Mouse (Mus musculus) monocyte, adult 2 months (primary cell): Measurements from ENCODE around the gene Nell1.

ENCODE experiments used
- DNase-seq, 2 experiments: peaks; one replicate each; pipeline ENCODE4 v3.0.0; 2022; ENCODE audit warnings: low spot score in 2 of 2, low read depth in 1 of 2

The Nell1 gene

GRCm38 (mm10) chr7:50516681-50517080, 542.0 kb downstream of the Nell1 start:
- DNase-seq: no peak

DNA sequence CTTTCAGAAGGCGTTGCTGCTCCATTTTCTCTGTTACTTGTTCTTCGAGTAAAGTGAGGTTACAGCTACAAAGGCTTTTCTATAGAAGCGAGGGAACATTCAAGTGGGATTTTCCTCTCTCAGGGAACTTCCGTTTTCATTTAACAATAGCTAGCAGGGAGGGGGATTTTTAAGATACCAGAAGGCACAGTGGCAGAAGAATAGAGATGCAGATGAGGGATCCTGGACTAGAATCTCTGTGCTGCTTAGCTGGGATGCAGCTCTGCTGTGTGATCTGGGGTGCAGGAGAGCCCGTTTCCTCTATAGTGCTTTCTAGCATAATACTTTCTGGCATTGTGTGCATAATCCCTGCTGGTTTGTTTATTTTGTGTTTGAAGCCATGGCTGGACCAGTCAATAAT, 568.7 kb downstream of the Nell1 start:
- no peak for DNase-seq

GRCm38 (mm10) chr7:50549572-50549971, 574.9 kb downstream of the Nell1 start:
- DNase-seq: no peak

DNA sequence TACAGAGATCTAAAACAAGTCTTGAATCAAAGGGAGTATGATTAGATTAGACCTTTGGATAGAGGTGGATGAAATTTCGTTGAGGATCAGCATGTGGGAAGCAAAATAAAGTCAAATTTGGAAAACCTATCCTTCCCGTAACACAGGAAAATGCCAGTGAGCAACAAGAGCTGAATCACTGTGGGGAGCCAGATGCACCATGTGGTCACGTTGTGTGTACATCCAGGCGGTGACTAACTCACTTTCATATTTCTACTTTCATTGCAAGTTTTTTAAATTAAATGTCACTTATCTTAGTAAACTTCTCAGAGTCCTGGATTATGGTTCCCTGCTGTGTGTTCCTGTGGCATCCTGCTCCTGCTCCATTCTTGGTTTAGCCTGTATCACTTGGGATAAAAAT, 576.8 kb downstream of the Nell1 start:
- no peak for DNase-seq

- no peak for DNase-seq
Observed at GRCm38 (mm10) chr7:50562708-50563107, 588.0 kb downstream of the Nell1 start.

DNA sequence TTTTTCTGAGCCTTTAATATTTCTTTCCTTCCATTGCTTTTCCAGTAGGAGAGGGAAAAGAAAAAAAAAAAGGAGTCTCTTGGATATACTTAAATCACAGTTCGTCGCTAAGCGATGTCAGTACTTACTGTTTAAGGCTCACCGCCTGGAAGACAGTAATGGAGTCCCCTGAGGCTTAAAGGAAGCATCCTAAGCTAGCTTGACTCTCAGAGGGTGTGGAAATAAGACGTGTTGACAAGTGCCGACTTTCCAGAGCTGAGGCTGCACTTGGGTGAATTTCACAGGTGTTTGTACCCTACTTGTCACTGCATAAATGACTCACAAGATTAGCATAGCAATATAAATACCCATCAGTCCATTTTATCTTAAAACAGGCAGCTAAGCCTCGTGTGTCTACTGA, 599.2 kb downstream of the Nell1 start:
- DNase-seq: no peak

DNA sequence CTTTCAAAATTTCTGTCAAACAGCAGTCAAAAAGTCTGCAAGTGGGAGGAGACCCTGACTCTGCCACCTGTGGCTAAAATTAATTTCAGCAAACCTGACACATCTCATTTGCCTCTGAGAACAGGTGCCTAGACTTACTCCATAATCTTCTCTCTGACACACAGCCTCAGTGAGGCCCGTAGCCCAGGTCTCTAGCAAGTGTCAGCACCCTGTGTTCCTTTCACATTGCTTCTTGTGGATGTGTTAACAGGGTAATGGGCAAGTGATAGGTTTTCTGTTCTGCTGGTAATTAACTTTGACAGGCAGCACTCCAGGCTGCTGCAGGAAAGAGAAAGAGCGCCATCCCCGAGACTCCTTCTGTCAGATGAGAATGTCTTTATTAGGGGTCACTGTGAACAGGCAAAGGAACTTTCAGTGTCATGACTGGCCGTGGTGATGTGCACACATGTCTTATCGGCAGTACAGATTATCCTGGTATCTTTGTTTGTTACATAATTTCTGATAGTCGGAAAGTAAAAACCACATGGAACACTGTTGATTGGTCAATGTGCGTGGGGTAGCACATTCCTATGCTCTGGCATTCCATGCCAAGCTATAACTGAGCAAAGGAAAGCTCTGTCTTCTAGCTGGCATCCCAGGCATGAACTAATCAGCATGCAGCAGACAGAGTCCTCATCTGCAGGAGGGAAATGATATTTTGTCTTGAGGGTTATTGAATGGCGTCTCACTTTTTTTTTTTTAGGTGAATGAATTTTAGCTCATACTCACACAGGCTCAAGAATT, 614.2 kb downstream of the Nell1 start:
- DNase-seq: no peak

GRCm38 (mm10) chr7:50598890-50599289, 624.2 kb downstream of the Nell1 start, which contains the start of gene 4933405O20Rik:
Gene 4933405O20Rik (plus strand): TSS chr7:50599190.
- DNase-seq: no peak

- no peak for DNase-seq
Observed at GRCm38 (mm10) chr7:50614101-50614500, 639.4 kb downstream of the Nell1 start.

GRCm38 (mm10) chr7:50629186-50629585, 654.5 kb downstream of the Nell1 start:
- no peak for DNase-seq

DNA sequence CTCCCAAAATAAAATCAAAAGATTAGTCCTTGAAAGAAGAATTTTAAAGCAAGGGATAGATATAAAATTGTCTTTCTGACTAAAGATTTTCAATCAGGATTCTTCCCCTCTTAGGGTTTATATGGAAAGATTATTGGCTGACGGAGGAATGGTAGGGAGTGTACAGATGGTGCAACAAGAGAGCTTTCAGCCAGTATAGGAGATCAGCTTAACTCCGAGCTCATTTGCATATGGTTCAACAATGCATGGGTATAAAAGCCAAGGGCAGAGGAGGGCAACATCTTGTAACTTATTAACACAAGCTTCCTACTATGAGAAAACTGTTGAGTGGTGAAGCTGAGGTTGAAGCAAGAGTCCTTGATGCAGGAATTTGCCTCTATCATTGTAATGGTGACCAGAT, 658.5 kb downstream of the Nell1 start:
- DNase-seq: no peak

GRCm38 (mm10) chr7:50672266-50672665, 697.6 kb downstream of the Nell1 start:
- DNase-seq: no peak

DNA sequence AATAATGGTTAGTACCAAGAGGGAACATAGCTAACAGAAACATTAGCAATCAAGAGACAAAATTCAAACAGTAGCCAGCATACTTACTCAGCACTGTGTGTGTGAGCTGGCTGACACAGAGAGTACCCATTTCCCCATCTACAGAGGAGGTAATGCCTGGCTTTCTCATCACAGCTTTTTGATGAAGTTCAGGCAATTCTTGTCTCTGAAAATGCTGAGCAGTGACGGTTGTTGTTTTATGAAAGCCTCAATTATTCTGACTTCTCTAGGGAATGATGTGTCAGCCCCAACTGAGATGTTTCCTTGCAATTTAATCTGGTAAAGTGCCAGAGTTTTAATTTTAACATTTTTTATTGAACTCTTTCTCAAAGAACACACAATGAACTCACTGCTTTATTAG, 700.8 kb downstream of the Nell1 start:
- no peak for DNase-seq

DNA sequence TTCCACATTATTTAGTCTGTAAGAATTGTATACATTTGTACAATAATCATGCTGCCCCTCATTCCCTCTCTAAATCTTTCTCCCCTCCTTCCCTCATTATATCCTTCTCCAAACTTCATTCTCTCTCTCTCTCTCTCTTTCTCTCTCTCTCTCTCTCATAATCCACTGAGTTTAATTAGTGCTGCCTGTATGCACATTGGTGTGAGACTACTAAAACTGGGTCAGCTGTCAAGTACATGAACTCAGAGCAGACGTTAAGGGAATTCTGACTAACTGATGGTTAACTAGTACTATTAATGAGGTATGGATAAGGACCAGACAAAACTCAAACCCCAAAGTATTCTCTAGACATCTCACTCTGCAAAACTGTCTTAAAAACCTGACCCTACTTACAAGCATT, 702.8 kb downstream of the Nell1 start:
- DNase-seq: no peak

GRCm38 (mm10) chr7:50686337-50686736, 711.7 kb downstream of the Nell1 start:
- no peak for DNase-seq

DNA sequence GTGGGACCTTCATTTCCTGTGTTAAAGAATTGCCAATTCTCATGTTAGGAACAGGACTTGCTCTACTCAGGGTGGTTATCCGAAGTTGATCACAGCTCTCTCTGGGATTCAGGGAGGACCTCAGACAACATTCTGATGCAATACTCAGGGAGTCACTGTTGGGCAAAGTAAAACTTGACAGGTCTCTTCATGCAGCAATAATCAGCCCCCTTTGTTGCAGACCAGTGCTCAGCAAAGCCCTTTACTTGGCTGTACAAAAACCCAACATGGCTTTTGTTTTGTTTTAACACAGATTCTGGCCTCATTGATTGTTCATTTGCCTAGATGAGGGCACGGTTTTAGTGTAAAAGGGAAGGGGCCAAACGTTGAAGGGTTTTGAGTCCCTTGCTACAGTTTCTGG, 750.5 kb downstream of the Nell1 start:
- DNase-seq: no peak

- DNase-seq: no peak
Observed at GRCm38 (mm10) chr7:50730951-50731350, 756.3 kb downstream of the Nell1 start.

- no peak for DNase-seq
Observed at GRCm38 (mm10) chr7:50755516-50755915, 780.9 kb downstream of the Nell1 start.

DNA sequence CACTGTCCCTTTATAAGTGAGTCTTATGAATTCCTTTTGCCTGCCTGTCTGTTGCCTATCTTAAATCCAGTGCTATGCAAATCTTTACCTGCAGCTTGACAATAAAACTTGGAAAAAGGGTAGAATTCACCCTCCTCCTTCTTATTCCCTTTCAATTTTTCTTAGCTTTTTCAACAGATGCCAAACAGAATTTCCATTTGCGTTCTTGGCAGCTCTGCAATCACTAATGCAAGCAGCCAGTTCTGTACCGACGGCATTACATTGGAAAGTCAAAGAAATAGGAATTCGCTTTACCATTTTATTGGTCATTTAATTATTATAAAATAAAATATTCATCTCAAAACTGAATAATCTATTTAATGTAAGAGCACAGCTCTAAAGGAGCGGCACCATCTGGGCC, 781.7 kb downstream of the Nell1 start:
- no peak for DNase-seq

- no peak for DNase-seq
Observed at GRCm38 (mm10) chr7:50773516-50773915, 798.9 kb downstream of the Nell1 start.

DNA sequence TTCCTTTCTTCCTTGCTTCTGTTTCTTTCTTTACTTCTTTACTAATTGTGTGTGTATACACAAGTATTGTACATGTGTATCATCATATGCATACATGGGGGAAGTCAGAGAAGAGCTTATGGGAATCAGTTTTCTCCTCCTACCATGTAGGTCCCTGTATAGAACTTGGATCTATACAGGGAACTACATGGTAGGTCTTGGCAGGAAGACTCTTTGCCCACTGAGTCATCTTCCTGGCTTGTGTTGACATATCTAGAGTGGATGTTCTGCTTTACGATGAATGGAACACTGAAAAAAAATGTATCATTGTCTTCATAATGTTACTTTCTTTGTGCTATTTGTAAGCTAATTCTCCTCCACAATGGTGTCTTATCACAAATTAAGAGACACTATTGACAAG, 806.4 kb downstream of the Nell1 start:
- DNase-seq: no peak

GRCm38 (mm10) chr7:50783652-50784051, 809.0 kb downstream of the Nell1 start:
- no peak for DNase-seq

DNA sequence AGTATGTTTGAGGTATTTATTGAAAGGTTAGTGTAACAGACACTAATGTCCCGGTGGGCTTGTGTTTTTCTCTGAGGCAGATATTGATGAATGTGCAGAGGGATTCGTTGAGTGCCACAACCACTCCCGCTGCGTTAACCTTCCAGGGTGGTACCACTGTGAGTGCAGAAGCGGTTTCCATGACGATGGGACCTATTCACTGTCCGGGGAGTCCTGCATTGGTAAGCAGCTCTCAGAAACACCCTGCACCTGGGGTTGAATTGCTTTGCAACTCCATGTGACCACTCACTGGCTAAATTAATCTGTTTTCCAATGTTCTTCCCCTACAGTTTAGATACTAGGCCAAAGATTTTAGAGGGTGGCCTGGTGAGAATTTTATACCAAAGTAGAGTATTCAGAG, 851.5 kb downstream of the Nell1 start:
- no peak for DNase-seq
